Mouse (Mus musculus) brain, embryonic 14.5 days (tissue): ENCODE measurements around the gene Mtus2.

Source experiments
- CTCF ChIP-seq: fragments of 200-500 bp; IDR thresholded peaks from 2 replicates; pipeline ENCODE4 v1.5.1; 2012; ENCODE audit warnings: inconsistent platforms, mild to moderate bottlenecking, moderate library complexity, borderline replicate concordance; ENCODE audit not compliant: insufficient read depth, insufficient read length; ENCODE audit errors: extremely low read depth
- POLR2A ChIP-seq: fragments of 200-500 bp; IDR thresholded peaks from 2 replicates; pipeline ENCODE4 v1.6.1; 2012; ENCODE audit warnings: mild to moderate bottlenecking, inconsistent platforms, borderline replicate concordance; ENCODE audit not compliant: poor library complexity, insufficient read depth, insufficient read length, severe bottlenecking; ENCODE audit errors: extremely low read depth

- no peak for TF ChIP-seq CTCF
- no peak for TF ChIP-seq POLR2A
Measured at GRCm38 (mm10) chr5:148354536-148354935, 397.4 kb downstream of the Mtus2 start.
